Mouse (Mus musculus): ENCODE measurements at regions not wholly inside any gene's neighbourhood (a gene's known extent, or its start where the extent isn't known, plus 50 kb on each side); places are given as distances from the start of the nearest gene placed in this dataset.
A peak's percentile ranks its signal among the peaks of the same experiment; 100 is the strongest.

GRCm38 (mm10) chr15:67412394-67412793 lies 911.7 kb upstream of the Lrrc6 start:
- no peak for TF ChIP-seq CTCF (IDR thresholded peaks at IDR 0.05)
- intact Hi-C loops (cut with DNase I): no loop called here
- no peak overlapping the region for H3K27ac ChIP-seq
- no peak overlapping the region for H3K4me3 ChIP-seq
- no peak for DNase-seq

GRCm38 (mm10) chr15:67411657-67412056 lies 910.9 kb upstream of the Lrrc6 start:
- intact Hi-C loops (cut with DNase I): no loop called here
- TF ChIP-seq CTCF (IDR thresholded peaks at IDR 0.05): no peak
- Histone ChIP-seq H3K4me3 (no peak overlapping the region), H3K27ac (no peak overlapping the region)
- no peak for DNase-seq

DNA sequence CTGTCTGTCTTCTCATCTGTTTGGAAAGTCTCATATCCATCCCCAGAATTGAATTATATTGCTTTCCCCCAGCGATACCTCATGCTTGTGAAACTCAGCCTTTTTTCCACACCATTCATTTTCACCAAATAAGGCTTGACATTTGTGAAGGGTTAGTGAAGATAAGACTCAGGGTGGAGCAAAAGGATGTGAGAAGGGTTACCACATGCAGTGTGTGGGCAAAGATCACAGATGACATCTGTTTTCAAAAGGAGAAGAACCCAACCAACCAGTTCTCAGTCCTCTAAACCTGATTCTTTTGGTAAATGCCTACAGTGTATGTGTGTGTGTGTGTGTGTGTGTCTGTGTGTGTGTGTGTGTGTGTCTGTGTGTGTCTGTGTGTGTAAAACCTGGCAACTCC lies 909.3 kb upstream of the Lrrc6 start:
- Histone ChIP-seq H3K27ac (no peak overlapping the region), H3K4me3 (no peak overlapping the region)
- no peak for DNase-seq
- intact Hi-C loops (cut with DNase I): no loop called here
- no peak for TF ChIP-seq CTCF (IDR thresholded peaks at IDR 0.05)

- no peak for TF ChIP-seq CTCF (IDR thresholded peaks at IDR 0.05)
- DNase-seq: no peak
- Histone ChIP-seq H3K4me3 (no peak overlapping the region), H3K27ac (no peak overlapping the region)
- intact Hi-C loops (cut with DNase I): no loop called here
Measured at GRCm38 (mm10) chr15:67408871-67409559, 908.3 kb upstream of the Lrrc6 start.

- TF ChIP-seq CTCF (IDR thresholded peaks at IDR 0.05): no peak
- H3K27ac ChIP-seq: no peak overlapping the region
- DNase-seq: no peak
- H3K4me3 ChIP-seq: no peak overlapping the region
- intact Hi-C loops (cut with DNase I): no loop called here
Measured at GRCm38 (mm10) chr15:67407244-67407643, 906.5 kb upstream of the Lrrc6 start.

GRCm38 (mm10) chr15:67405523-67405922 lies 904.8 kb upstream of the Lrrc6 start:
- peak; percentile 19 for DNase-seq
- intact Hi-C loops (cut with DNase I): no loop called here
- H3K4me3 ChIP-seq: no peak overlapping the region
- TF ChIP-seq CTCF (IDR thresholded peaks at IDR 0.05): no peak
- no peak overlapping the region for H3K27ac ChIP-seq

- no peak overlapping the region for H3K4me3 ChIP-seq
- H3K27ac ChIP-seq: no peak overlapping the region
- DNase-seq: no peak
- TF ChIP-seq CTCF (IDR thresholded peaks at IDR 0.05): no peak
- intact Hi-C loops (cut with DNase I): no loop called here
Measured at GRCm38 (mm10) chr15:67405011-67405410, 904.3 kb upstream of the Lrrc6 start.

- intact Hi-C loops (cut with DNase I): no loop called here
- no peak for DNase-seq
- Histone ChIP-seq H3K4me3 (no peak overlapping the region), H3K27ac (no peak overlapping the region)
- no peak for TF ChIP-seq CTCF (IDR thresholded peaks at IDR 0.05)
Measured at GRCm38 (mm10) chr15:67402310-67402709, 901.6 kb upstream of the Lrrc6 start.

DNA sequence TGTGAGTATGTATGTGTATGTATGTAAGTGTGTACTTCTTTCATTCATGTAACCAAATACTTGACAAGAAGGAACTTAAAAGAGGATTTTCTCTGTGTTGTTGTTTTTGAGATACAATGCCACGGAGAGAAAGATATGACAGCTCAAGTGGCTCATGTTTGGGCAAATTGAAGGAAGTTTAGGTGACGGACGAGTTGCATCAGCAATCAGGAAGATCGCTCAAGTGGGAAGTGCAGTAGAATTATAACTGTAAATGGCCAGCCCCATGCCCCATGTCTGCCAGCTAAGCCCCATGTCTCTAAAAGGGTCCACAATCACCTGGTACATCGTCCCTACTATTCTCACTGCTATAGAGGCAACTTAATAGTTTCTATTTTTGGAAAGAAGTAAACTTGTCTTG lies 896.6 kb upstream of the Lrrc6 start:
- Histone ChIP-seq H3K4me3 (no peak overlapping the region), H3K27ac (no peak overlapping the region)
- no peak for DNase-seq
- intact Hi-C loops (cut with DNase I): no loop called here
- no peak for TF ChIP-seq CTCF (IDR thresholded peaks at IDR 0.05)

DNA sequence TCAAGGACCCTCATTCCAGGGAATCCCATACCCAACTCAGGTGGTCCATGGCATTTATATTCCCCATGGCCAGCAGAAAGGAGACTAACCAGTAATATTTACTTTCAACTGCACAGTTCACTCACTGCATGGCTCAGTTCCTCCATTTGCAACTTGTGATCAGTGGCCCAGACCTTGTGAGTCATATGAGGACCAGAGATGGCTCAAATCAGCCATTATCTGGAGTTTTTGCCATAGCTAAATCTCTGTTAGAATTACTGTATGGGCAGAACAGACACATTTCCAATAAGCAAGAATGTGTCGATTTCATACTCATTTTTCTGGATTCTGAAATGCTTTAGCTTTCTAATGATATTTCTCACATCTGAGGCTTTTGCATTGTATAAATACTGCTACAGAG lies 894.4 kb upstream of the Lrrc6 start:
- intact Hi-C loops (cut with DNase I): no loop called here
- no peak for DNase-seq
- Histone ChIP-seq H3K27ac (no peak overlapping the region), H3K4me3 (no peak overlapping the region)
- TF ChIP-seq CTCF (IDR thresholded peaks at IDR 0.05): no peak

- no peak for DNase-seq
- TF ChIP-seq CTCF (IDR thresholded peaks at IDR 0.05): no peak
- intact Hi-C loops (cut with DNase I): no loop called here
- H3K27ac ChIP-seq: no peak overlapping the region
- H3K4me3 ChIP-seq: no peak overlapping the region
Measured at GRCm38 (mm10) chr15:67391918-67392317, 891.2 kb upstream of the Lrrc6 start.

DNA sequence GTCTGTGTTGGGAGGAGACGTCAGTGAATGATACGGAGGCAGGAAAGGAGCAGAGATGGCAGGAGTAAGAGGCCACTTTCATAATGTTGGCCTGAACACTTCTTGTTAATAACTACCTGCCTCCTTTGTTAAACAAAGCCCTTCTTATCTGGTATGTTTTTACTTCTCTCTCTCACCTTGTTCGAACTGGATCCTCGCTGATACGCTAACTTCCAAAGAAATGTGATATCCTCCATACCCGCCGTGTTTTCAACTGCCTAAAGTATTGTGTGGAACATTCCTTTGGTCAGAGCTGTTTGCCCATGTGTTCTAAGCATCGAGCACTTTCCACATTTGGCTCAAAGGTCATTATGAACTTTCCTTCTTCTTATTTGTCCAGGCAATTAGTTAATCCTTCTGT lies 887.8 kb upstream of the Lrrc6 start:
- no peak for DNase-seq
- intact Hi-C loops (cut with DNase I): no loop called here
- Histone ChIP-seq H3K27ac (no peak overlapping the region), H3K4me3 (no peak overlapping the region)
- TF ChIP-seq CTCF (IDR thresholded peaks at IDR 0.05): no peak

DNA sequence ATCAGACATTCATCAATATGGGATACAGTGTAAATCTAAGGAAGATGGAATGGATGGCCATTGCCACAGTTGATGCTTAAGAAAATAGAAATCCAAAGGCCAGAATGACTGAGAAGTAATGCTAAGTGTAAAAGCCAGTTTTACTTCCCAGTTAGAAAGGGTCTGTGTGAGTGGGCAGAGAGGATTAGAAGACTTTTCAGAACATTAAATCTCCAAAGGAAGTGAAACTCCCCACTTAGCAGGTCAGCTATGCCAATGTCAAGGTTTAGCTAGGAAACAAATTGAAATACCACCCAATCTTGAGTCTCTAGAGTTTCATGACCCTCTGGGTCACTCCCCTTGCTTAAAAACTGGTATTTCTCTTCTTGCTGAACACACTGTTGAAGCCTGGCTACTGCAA lies 886.2 kb upstream of the Lrrc6 start:
- intact Hi-C loops (cut with DNase I): no loop called here
- no peak for DNase-seq
- TF ChIP-seq CTCF (IDR thresholded peaks at IDR 0.05): no peak
- Histone ChIP-seq H3K27ac (no peak overlapping the region), H3K4me3 (no peak overlapping the region)

DNA sequence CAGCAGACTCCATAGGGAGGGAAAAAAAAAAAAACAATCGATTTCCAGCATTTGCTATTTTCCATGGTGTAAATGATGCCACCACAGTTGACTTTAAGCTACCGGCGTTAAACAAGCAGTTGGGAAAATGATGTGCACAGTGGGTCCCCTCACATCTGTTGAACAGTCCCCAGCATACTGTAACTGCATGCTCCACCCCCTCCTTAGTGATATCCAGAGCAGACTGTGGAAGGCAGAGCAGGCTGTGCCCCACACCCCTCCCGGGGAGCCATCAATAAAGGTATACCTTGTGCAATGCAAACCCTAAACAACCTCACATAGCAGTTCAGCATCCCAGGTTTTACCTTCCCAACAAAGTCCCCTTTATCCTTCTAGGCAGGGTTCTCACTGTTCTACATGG lies 872.9 kb upstream of the Lrrc6 start:
- no peak overlapping the region for H3K27ac ChIP-seq
- intact Hi-C loops (cut with DNase I): no loop called here
- H3K4me3 ChIP-seq: no peak overlapping the region
- TF ChIP-seq CTCF (IDR thresholded peaks at IDR 0.05): no peak
- DNase-seq: no peak
